Mouse (Mus musculus) common myeloid progenitor, adult 5-6 weeks (primary cell): ENCODE measurements at regions not wholly inside any gene's neighbourhood (a gene's known extent, or its start where the extent isn't known, plus 50 kb on each side); places are given as distances from the start of the nearest gene placed in this dataset.

Source experiments
- ATAC-seq: replicated peaks from 2 replicates; pipeline ENCODE4 v1.8.0; 2016; ENCODE audit warnings: low read depth, mild to moderate bottlenecking, moderate TSS enrichment, inconsistent platforms; ENCODE audit not compliant: poor library complexity, severe bottlenecking

- no peak for ATAC-seq
Observed at GRCm38 (mm10) chr1:73799996-73800395, 324.3 kb downstream of the Tns1 start.

GRCm38 (mm10) chr1:73799246-73799645 is 325.0 kb downstream of the Tns1 start:
- no peak for ATAC-seq

- ATAC-seq: no peak
Observed at GRCm38 (mm10) chr1:73797858-73798257, 326.4 kb downstream of the Tns1 start.

- no peak for ATAC-seq
Observed at GRCm38 (mm10) chr1:73797413-73797812, 326.8 kb downstream of the Tns1 start.

GRCm38 (mm10) chr1:73793871-73794270 is 330.4 kb downstream of the Tns1 start:
- no peak for ATAC-seq

- no peak for ATAC-seq
Observed at GRCm38 (mm10) chr1:73793256-73793655, 331.0 kb downstream of the Tns1 start.

GRCm38 (mm10) chr1:73792311-73792710 is 331.9 kb downstream of the Tns1 start:
- ATAC-seq: no peak

- ATAC-seq: no peak
Observed at GRCm38 (mm10) chr1:73787666-73788065, 336.6 kb downstream of the Tns1 start.

GRCm38 (mm10) chr1:73787224-73787623 is 337.0 kb downstream of the Tns1 start:
- ATAC-seq: no peak

GRCm38 (mm10) chr1:73783303-73783702 is 340.9 kb downstream of the Tns1 start:
- no peak for ATAC-seq

GRCm38 (mm10) chr1:73782871-73783270 is 341.4 kb downstream of the Tns1 start:
- no peak for ATAC-seq

GRCm38 (mm10) chr1:73771773-73772172 is 352.5 kb downstream of the Tns1 start:
- no peak for ATAC-seq

- ATAC-seq: no peak
Observed at GRCm38 (mm10) chr1:73770631-73771030, 353.6 kb downstream of the Tns1 start.

- ATAC-seq: no peak
Observed at GRCm38 (mm10) chr1:73764611-73765333, 359.5 kb downstream of the Tns1 start.

- ATAC-seq: no peak
Observed at GRCm38 (mm10) chr1:73758110-73759061, 365.9 kb downstream of the Tns1 start.

- no peak for ATAC-seq
Observed at GRCm38 (mm10) chr1:73755791-73756190, 368.5 kb downstream of the Tns1 start.

GRCm38 (mm10) chr1:73754928-73755327 is 369.3 kb downstream of the Tns1 start:
- no peak for ATAC-seq

GRCm38 (mm10) chr1:73753157-73753556 is 371.1 kb downstream of the Tns1 start:
- ATAC-seq: no peak

- no peak for ATAC-seq
Observed at GRCm38 (mm10) chr1:73748702-73749101, 375.5 kb downstream of the Tns1 start.

- ATAC-seq: no peak
Observed at GRCm38 (mm10) chr1:73744555-73745234, 379.6 kb downstream of the Tns1 start.
